Mouse (Mus musculus): ENCODE data around the gene Ttpal. TPM values are rescaled to one million over a fixed set of nuclear protein-coding genes. Genes with fewer than 3 reads are reported as not detected.
"Not testable (repeated sequence)": the region's sequence is repeated elsewhere in the genome, so short reads cannot be mapped to it uniquely, and the experiment has no call there.

Ttpal gene
- polyA plus RNA-seq, 1 experiment from 2014 or later = 47.6 TPM

DNA sequence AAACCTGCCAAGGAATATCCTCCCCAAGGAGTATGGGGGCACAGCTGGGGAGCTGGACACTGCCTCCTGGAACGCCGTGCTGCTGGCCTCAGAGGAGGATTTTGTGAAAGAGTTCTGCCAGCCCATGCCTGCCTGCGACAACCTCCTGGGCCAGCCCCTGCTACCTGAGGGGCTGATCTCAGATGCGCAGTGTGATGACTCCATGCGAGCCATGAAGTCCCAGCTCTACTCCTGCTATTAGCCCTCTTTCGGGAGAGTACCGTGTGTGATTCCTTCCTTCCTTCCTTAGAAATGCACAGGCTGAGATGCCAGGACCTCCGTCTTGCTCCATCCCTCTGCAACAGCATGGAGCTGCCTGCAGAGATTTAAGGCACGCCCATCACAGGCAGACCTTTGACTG, 13.3 kb downstream of the Ttpal start:
- peaks cover 76% of the 10 kb centered on the region for H3K36me3 ChIP-seq
- no peaks in the 10 kb centered on the region for H3K27me3 ChIP-seq
- H3K4me2 ChIP-seq (replicated peaks) = no peak overlapping the region
- H3K4me3 ChIP-seq = no peak overlapping the region
- no peak for ATAC-seq (ENCODE audit: insufficient number of reproducible peaks, insufficient read depth, low FRiP score, low TSS enrichment)
- H3K4me1 ChIP-seq = no peaks in the 10 kb centered on the region
- no peak overlapping the region for H3K9ac ChIP-seq
- no peak overlapping the region for H3K27ac ChIP-seq
- 93% methylated on average over 9 of the region's 9 CpGs for WGBS
- H3K9me3 ChIP-seq = no peaks in the 10 kb centered on the region

DNA sequence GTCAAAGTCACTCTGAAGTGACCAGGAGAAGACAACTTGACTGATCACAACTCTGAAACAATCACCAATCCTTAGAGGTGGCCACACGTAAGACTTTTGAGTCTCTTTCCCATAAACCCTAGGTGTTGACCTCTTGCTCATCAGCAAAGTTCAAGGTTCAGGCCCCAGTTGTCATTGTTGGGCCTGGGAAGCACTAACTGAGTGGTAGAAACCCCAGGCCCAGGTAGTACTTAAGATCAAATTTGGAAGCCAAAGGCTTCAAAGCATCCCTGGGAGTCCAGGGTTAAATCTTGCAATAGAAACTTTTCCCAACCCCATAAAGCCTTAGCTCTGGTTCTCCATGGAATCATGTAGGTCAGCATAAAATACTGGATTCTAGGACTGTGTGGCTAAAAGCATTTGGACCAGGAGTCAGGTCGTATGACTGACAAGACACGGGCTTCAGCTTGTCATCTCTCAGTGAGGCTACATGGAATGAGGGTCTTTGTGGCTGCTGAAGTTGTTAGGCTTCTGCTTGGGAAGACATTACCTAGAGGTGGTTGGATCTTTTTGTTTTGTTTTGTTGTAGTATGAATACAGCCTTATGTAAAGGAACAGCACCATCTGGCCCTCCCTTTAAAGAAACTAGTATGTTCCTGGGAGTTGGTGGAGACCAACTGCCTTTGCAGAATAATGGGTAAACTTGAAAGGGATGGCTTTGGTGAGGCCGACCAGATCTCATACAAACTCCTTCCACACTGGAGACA, 14.0 kb downstream of the Ttpal start:
- Histone ChIP-seq H3K9me3 (no peaks in the 10 kb centered on the region), H3K4me3 (no peak overlapping the region), H3K27me3 (no peaks in the 10 kb centered on the region), H3K4me2 (replicated peaks) (no peak overlapping the region), H3K36me3 (peaks cover 79% of the 10 kb centered on the region), H3K27ac (no peak overlapping the region), H3K4me1 (no peaks in the 10 kb centered on the region), H3K9ac (no peak overlapping the region)
- WGBS = 91% methylated on average over 4 of the region's 4 CpGs
- ATAC-seq (ENCODE audit: insufficient number of reproducible peaks, insufficient read depth, low FRiP score, low TSS enrichment) = no peak

DNA sequence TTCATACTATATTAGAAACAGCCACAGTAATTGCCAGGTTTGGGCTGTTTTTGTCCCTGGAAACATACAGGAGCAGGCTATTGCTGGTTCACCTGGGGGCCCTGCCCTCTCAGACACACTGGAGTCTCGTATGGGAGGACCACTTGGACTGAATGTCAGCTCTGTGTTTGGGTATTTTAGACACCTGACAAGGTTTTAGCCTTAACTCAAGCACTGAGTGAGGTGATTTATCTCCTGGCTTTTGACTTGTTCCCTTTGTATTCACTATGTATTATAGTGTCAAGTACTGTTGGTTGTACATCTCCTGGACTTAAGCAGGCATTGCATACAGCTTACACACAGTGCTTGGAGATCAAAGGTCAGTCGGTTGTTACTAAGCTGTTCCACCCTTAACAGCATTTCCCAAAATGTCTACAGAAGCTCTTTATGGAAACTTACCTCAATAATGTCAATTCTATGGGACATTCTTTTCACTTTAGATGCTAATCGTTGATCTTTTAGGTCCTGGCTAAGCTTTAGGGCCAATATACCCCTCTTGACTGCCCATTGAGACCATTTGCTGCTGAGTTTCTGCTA, 14.6 kb downstream of the Ttpal start:
- Histone ChIP-seq H3K4me2 (replicated peaks) (no peak overlapping the region), H3K9ac (no peak overlapping the region), H3K36me3 (peaks cover 76% of the 10 kb centered on the region), H3K27ac (no peak overlapping the region), H3K4me1 (no peaks in the 10 kb centered on the region), H3K9me3 (no peaks in the 10 kb centered on the region), H3K4me3 (no peak overlapping the region), H3K27me3 (no peaks in the 10 kb centered on the region)
- 86% methylated on average over 3 of the region's 3 CpGs for WGBS
- ATAC-seq (ENCODE audit: insufficient number of reproducible peaks, insufficient read depth, low FRiP score, low TSS enrichment) = no peak

DNA sequence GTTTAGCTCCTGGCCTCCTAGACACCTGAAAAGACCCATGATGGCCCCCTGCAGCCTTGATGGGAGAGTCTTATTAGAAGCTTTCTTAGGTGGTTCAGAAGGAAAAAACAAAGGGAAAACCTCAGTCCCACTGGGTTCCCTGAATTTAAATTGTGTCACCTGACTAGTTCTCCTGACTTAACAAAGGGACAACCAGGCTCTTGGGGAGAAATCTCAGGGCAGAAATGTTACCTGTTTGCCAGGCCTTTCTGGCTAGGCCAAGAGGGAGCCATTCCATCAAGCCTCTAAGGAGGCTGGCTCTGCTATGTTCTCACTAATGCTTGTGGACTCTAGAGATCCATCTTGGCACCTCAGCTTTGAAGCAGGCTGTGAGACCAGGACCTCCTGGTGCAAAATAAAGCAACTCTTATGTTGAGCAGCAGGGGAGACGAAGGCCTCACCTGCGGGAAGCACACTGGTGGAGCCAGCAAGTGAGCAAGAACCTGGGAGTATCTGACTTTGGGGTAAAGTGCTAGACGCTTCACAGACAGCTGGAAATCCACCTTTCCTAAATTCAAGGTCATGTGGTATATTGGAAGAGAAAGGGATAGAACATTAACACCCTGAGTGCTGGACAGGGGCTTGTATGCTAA, 15.2 kb downstream of the Ttpal start:
- 80% methylated on average over 3 of the region's 3 CpGs for WGBS
- Histone ChIP-seq H3K9me3 (no peaks in the 10 kb centered on the region), H3K4me3 (no peak overlapping the region), H3K4me1 (no peaks in the 10 kb centered on the region), H3K27ac (no peak overlapping the region), H3K27me3 (no peaks in the 10 kb centered on the region), H3K36me3 (peaks cover 76% of the 10 kb centered on the region), H3K4me2 (replicated peaks) (no peak overlapping the region), H3K9ac (no peak overlapping the region)
- no peak for ATAC-seq (ENCODE audit: insufficient number of reproducible peaks, insufficient read depth, low FRiP score, low TSS enrichment)

DNA sequence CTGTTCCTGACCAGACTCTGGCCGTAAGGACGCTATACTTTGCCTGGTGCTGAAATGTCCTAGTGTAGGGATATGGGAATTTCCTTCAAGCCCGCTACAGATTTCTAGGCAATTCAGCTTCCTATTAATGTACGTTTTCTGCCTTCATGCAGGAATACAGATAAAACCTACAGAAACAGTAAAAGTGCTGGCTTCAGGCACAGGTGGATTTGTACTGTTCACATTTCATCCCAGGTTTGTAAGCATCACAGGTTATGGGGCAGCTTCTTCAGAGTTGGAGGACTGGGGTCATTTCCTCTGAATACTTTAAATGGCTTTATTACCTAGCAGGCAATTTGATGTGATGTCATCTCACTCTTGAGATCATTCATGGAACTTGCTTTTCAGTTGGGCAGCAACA, 15.8 kb downstream of the Ttpal start:
- ATAC-seq (ENCODE audit: insufficient number of reproducible peaks, insufficient read depth, low FRiP score, low TSS enrichment) = no peak
- no peak overlapping the region for H3K27ac ChIP-seq

DNA sequence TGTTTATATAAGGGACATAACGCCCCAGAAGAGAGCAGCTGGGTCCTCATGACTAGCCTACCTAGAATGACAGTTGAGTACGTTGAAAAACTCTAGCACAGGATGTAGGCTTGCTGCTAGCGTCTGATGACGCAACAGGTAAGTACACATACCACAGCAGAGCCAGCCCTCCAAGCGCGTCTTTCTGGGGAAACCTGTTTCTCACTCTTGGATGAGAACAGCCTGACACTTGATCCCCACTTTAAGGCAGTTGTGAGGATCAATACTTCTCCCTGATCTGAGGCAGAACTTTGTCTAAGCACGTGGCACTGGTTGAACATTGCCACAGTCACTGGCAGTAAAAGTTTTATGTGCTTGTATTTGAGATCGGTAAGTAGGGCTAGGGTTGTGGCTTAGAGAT, 18.3 kb downstream of the Ttpal start:
- Histone ChIP-seq H3K9me3 (no peaks in the 10 kb centered on the region), H3K36me3 (peaks cover 67% of the 10 kb centered on the region), H3K4me3 (no peak overlapping the region), H3K27ac (no peak overlapping the region), H3K4me2 (replicated peaks) (no peak overlapping the region), H3K9ac (no peak overlapping the region), H3K4me1 (no peaks in the 10 kb centered on the region), H3K27me3 (no peaks in the 10 kb centered on the region)
- no peak for ATAC-seq (ENCODE audit: insufficient number of reproducible peaks, insufficient read depth, low FRiP score, low TSS enrichment)
- 84% methylated on average over 8 of the region's 8 CpGs for WGBS

More for the DNA sequence above, 15.8 kb downstream of the Ttpal start:
- H3K9me3 ChIP-seq = no peaks in the 10 kb centered on the region
- 95% methylated on average over 4 of the region's 4 CpGs for WGBS
- H3K4me1 ChIP-seq = no peaks in the 10 kb centered on the region
- H3K4me3 ChIP-seq = no peak overlapping the region
- H3K9ac ChIP-seq = no peak overlapping the region
- H3K27me3 ChIP-seq = no peaks in the 10 kb centered on the region
- H3K4me2 ChIP-seq (replicated peaks) = no peak overlapping the region
- H3K36me3 ChIP-seq = peaks cover 76% of the 10 kb centered on the region

DNA sequence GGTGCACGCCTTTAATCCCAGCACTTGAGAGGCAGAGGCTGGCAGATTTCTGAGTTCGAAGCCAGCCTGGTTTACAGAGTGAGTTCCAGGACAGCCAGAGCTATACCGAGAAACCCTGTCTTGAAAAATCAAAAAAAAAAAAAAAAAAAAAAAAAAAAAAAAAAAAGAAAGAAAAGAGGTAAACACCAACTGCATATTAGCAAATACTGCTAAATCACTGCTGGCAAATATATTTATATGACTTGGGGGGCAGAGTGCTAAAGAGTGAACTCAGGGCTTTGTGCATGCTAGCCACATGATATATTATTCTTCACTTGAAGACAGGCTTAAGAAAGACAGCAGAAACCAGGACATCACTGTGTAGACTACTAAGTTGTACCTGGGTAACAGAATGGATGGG, 19.3 kb downstream of the Ttpal start:
- not testable (repeated sequence) for H3K4me1 ChIP-seq; H3K4me2 ChIP-seq (replicated peaks); H3K4me3 ChIP-seq; H3K9ac ChIP-seq; ATAC-seq (ENCODE audit: insufficient number of reproducible peaks, insufficient read depth, low FRiP score, low TSS enrichment); H3K9me3 ChIP-seq; H3K27me3 ChIP-seq; H3K27ac ChIP-seq
- WGBS = 92% methylated on average over 3 of the region's 3 CpGs
- peaks cover 68% of the 10 kb centered on the region for H3K36me3 ChIP-seq

DNA sequence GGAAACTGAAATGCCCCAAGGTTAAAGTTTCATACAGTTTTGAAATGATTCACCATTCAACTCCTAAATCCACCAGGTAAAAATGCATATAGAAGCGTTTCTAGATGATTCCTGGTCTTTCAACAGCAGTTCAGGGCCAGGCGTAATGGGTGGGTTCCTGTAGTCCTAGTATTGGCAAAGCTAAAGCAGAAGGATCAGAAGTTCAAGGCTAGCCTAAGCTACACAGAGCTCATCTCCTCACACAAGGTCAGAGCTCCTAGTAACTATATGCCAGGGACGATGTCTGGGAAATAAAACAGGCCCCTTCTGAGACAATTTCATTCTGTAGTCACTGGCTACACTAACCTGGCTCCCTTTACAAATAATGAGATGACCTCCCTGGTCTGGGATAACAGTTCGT, 29.1 kb downstream of the Ttpal start:
- Histone ChIP-seq H3K4me3 (no peak overlapping the region), H3K36me3 (peaks cover 78% of the 10 kb centered on the region), H3K27me3 (no peaks in the 10 kb centered on the region), H3K4me2 (replicated peaks) (no peak overlapping the region), H3K4me1 (no peaks in the 10 kb centered on the region), H3K9me3 (no peaks in the 10 kb centered on the region), H3K9ac (no peak overlapping the region), H3K27ac (no peak overlapping the region)
- 93% methylated on average over 4 of the region's 4 CpGs for WGBS
- ATAC-seq (ENCODE audit: insufficient number of reproducible peaks, insufficient read depth, low FRiP score, low TSS enrichment) = no peak

DNA sequence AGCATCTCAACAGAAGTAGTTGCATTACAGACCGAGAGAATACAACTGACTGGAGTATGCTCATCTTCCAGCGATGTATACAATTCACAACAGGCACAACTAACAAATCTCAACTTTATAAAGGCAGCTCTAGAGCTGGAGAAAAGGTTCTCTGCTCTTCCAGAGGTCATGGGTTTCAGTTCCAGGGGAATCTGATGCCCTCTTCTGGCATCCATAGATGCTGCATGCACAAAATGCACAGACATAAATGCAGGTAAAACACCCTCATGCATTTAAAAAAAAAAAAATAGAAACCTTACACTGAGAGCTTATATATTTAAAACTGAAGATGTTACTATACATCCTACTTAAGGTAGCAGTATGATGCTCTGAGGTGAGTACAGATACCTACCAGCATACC, 29.6 kb downstream of the Ttpal start:
- 98% methylated on average over 2 of the region's 2 CpGs for WGBS
- H3K4me1 ChIP-seq = no peaks in the 10 kb centered on the region
- no peaks in the 10 kb centered on the region for H3K9me3 ChIP-seq
- H3K9ac ChIP-seq = no peak overlapping the region
- ATAC-seq (ENCODE audit: insufficient number of reproducible peaks, insufficient read depth, low FRiP score, low TSS enrichment) = no peak
- no peaks in the 10 kb centered on the region for H3K27me3 ChIP-seq
- no peak overlapping the region for H3K27ac ChIP-seq
- H3K4me3 ChIP-seq = no peak overlapping the region
- no peak overlapping the region for H3K4me2 ChIP-seq (replicated peaks)
- H3K36me3 ChIP-seq = peaks cover 75% of the 10 kb centered on the region

DNA sequence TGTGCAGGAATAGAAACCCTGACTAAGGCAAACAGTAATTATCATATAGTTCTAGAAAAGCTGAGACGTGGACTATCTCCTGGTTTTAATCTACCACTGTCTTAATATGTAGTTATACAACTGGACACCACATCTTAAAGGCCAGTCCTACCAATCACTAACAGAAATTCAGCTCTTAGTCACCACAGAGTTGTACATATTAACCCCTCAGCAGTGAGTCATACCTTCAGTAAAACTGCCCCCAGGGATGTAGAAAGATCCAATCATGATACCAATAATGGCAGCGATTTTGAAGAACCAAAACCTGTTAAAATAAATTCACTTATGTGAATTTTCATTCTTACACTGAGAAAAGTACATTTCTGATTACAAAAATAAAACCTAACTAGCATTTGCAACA, 32.1 kb downstream of the Ttpal start:
- Histone ChIP-seq H3K36me3 (peaks cover 55% of the 10 kb centered on the region), H3K9me3 (no peaks in the 10 kb centered on the region), H3K9ac (no peak overlapping the region), H3K4me1 (no peaks in the 10 kb centered on the region), H3K4me3 (no peak overlapping the region), H3K27ac (no peak overlapping the region), H3K27me3 (no peaks in the 10 kb centered on the region), H3K4me2 (replicated peaks) (no peak overlapping the region)
- 85% methylated on average over 2 of the region's 2 CpGs for WGBS
- no peak for ATAC-seq (ENCODE audit: insufficient number of reproducible peaks, insufficient read depth, low FRiP score, low TSS enrichment)

DNA sequence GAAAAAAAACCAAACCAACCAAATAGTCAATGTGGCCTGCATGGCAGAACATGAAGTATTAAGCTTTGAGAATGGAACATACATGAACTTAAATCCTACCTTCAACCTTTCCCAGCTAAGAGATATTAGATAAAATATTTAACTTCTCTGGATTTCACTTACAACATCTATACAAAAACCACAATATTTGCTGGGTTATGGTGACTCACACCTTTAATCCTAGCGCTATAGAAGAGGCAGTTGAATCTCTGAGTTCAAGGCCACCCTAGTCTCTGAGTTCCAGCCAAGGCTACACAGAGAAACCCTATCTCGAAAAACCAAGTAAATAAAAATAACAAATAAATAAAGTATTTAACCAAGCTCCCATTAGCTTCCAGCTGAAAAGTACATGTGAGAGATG, 33.9 kb downstream of the Ttpal start:
- peaks cover 40% of the 10 kb centered on the region for H3K36me3 ChIP-seq
- H3K4me3 ChIP-seq = no peak overlapping the region
- no peaks in the 10 kb centered on the region for H3K9me3 ChIP-seq
- H3K27me3 ChIP-seq = no peaks in the 10 kb centered on the region
- H3K4me1 ChIP-seq = no peaks in the 10 kb centered on the region
- H3K4me2 ChIP-seq (replicated peaks) = no peak overlapping the region
- no peak for ATAC-seq (ENCODE audit: insufficient number of reproducible peaks, insufficient read depth, low FRiP score, low TSS enrichment)
- 92% methylated on average over 2 of the region's 2 CpGs for WGBS
- no peak overlapping the region for H3K27ac ChIP-seq
- H3K9ac ChIP-seq = no peak overlapping the region

DNA sequence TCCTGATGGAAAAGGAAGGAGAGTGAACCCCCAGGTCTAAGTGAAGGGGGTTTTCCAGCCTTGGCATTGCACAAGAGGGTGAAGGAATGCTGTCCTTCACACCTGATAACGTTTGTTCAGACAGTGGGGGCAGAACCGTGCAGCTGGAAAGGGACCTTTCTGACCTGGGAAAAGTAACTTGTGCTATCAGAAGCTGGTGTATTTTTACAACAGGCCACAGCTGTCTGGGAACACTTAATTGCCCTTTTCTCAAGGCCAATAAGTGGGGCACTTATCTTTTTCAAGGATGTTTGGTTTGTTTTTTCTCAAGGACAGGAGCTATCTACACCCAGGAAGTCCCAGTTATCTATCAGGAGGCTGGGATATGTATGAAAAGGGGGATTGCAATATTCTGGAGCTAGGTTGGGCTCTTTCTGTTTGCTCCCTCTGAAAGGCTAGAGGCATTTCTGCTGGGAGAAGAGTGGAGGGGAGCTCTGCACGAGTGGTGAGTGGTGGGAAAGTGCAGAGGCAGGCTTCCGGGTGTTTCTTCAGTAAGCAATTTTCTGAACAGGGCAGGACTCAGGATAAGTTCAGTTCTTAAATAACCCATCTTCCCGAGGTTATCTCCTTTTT, 35.6 kb downstream of the Ttpal start:
- no peak overlapping the region for H3K27ac ChIP-seq
- H3K36me3 ChIP-seq = peaks cover 23% of the 10 kb centered on the region
- peaks cover 4% of the 10 kb centered on the region; the same call in 1 of the 2 replicates for H3K4me1 ChIP-seq
- no peaks in the 10 kb centered on the region for H3K27me3 ChIP-seq
- no peak overlapping the region for H3K9ac ChIP-seq
- no peaks in the 10 kb centered on the region for H3K9me3 ChIP-seq
- H3K4me2 ChIP-seq (replicated peaks) = no peak overlapping the region
- 63% methylated on average over 5 of the region's 5 CpGs for WGBS
- no peak for ATAC-seq (ENCODE audit: insufficient number of reproducible peaks, insufficient read depth, low FRiP score, low TSS enrichment)
- no peak overlapping the region for H3K4me3 ChIP-seq
